Mouse (Mus musculus) layer of hippocampus, adult 18-20 months (tissue): ENCODE results near the gene Cdhr3. TPM values are rescaled to one million over a fixed set of nuclear protein-coding genes. Genes with fewer than 3 reads are reported as not detected.
"Not testable (repeated sequence)": the region's sequence is repeated elsewhere in the genome, so short reads cannot be mapped to it uniquely, and the experiment has no call there.

Experiments
- DNase-seq, 2 experiments: peaks; one replicate each; pipeline ENCODE4 v3.0.0; 2022; ENCODE audit warnings: low spot score in 2 of 2
- total RNA-seq, 2 experiments: library from RNA; stranded (reverse); gene quantifications; 2 replicates each; pipeline ENCODE4 v1.2.3; 2021

The Cdhr3 gene
- total RNA-seq, 2 experiments from 2014 or later: 1.3 to 1.8 TPM

GRCm38 (mm10) chr12:33083362-33083761 is 9.3 kb downstream of the Cdhr3 start:
- no peak for DNase-seq

GRCm38 (mm10) chr12:33076309-33076708 is 16.4 kb downstream of the Cdhr3 start:
- DNase-seq: no peak

DNA sequence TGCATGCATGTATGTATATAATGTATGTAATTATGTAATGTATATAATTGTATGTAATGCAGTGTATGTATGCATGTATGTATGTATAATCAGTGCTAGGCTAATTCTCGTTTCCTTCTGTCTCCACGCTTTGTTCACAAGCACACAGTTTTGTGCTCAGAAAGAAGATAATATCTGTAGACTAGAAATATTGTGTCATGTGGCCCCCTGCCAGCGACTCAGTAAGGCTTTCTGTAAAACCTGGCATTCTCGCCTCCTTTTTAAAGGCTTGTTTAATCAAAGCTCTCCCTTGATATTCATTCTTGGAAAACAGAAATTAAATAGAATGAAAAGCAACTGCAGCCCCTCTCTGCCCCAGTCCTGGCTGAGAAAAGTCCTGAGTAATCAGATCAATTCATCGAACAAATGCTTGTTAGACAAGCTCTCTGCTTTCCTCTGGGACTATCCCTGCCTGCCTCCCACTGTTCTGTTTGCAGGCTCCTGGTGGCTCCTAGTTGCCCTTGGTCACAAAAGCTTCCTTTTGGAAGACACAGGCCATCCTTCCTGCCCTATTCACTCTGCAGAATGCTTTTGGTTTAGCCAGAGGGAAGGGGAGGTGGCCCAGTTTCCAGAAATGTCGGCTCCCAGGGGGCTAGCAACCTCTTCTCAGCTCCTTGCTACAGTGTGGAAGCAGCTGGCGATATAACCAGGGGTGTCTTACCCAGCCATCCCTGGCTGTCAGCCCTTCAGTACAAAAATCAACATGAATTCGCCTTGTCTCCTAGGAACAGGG is 20.6 kb downstream of the Cdhr3 start:
- peak; percentile 40 to 84 for DNase-seq

- DNase-seq: no peak
These were observed 23.7 kb downstream of the Cdhr3 start for GRCm38 (mm10) chr12:33068977-33069376.

DNA sequence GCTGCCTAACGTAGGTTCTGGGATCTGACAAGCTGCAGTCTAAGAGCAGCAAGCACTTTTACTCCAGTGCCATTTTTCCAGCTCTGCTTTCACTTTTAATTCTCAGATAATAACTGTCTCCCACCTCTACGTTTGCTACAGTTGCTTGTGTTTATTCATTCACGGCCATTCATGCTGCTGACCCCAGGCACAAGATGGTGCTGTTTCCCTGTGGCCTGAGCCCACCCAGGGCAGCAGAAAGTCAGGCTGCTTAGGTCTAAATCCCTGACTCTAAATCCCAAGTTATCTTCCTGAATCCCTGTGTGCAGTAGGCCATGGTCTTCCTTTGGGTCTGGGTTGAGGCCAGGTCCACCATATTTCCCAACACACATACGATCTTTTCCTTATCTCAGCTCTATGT is 26.3 kb downstream of the Cdhr3 start:
- no peak for DNase-seq

DNA sequence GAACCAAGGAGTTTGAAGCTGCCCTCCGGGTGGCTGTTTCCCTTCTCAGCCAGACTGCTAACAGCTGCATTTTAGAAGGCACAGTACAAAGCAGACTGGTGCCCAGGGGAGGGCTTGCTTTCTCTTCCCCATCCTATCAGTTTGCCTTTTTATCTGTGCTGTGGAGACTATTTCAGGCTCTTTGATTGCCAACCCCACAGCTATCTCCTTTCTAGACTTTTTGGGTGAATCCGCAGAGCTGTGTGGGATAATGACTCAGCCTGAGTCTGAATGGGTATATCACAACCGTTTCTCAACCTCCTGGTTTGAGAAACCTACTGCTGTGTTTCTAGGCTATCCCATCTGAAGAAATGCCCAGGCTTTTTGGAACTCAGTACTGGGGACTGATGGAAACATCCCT is 27.5 kb downstream of the Cdhr3 start:
- DNase-seq: no peak

GRCm38 (mm10) chr12:33064266-33064665 is 28.4 kb downstream of the Cdhr3 start:
- no peak for DNase-seq

GRCm38 (mm10) chr12:33063250-33063649 is 29.4 kb downstream of the Cdhr3 start:
- no peak for DNase-seq

- not testable (repeated sequence) for DNase-seq
These were observed 30.3 kb downstream of the Cdhr3 start for GRCm38 (mm10) chr12:33062379-33062778.

GRCm38 (mm10) chr12:33061651-33062050 is 31.0 kb downstream of the Cdhr3 start:
- DNase-seq: peak; percentile 24 to 71

DNA sequence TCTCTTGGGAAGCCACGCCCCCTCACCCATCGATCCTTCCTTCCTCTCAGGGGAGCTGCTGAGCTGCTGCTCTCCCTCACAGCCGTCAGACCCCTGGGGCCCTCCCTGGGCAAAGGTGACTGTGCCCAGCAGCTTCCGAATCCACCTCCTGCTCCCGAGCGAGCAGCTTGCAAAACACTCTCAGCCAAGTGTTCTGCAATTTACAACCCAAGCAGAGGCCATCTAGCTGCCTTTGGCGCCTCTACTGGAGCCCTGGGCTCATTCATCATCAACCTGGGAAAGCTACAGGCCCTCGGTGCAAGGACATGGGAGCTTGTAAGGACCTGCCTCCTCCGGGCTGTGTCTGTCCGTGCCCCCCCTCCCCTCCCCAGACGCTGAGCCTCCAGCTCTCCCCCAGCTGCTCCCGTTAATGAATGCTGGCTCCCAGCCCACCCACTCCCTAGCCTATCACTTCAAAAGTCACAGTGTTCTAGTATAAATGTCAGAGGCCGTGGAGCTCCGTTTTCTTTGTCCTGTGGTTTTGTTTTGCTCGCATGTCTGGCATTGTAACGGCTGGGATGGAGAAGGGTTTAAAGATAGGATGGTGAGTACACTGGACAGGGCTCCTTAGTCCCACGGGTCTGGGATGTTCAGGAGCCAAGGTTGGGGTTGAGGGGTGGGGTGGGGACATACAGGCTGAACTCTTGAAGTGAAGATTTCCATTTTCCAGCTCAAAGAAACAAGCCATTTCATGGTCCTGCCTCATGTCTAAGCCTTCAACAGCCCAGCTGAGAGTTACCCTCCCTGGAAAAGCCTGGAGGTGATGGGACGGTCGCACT is 35.2 kb downstream of the Cdhr3 start:
- peak in 1 of 2 experiments; percentile 45 for DNase-seq

- DNase-seq: no peak
These were observed 36.1 kb downstream of the Cdhr3 start for GRCm38 (mm10) chr12:33056574-33056973.

DNA sequence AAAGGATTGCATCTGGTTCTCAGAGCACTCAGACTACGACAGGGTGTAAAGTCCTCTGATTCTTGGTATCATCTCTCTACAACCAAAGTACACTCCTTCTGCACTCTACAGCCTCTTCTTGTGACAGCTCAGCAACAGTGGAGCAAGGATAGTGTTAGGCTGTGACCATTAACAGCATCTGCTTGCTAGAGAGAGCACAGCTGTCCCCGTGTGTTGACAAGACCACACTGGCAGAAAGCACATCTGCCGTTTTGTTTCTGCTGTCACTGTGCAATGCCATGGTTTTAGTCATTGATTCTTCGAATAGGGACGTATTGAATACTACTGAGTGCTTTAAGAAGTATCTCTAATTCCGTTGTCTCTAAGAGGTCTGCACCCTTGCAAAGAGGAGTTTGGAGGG is 36.6 kb downstream of the Cdhr3 start:
- no peak for DNase-seq

GRCm38 (mm10) chr12:33053746-33054145 is 38.9 kb downstream of the Cdhr3 start:
- DNase-seq: no peak

DNA sequence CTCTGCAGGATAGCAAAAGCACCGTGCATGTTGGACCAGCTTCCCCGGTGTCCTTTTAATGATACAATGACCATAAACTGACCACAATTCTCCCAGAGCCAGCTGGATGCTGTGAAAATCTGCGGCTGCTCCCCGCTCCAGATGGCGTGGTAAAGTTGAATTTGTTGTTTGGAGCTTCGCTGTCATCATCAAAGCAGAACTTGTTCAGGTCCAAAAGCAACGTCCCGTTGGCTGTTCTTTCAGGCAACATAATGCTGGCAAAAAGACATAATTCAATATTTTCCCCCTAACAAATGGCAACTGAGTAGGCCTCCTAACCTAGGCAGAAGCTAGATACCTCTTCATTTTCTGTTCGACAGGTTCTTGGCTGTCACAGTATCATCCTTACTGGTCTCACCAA is 39.4 kb downstream of the Cdhr3 start:
- peak in 1 of 2 experiments; percentile 63 for DNase-seq

GRCm38 (mm10) chr12:33048391-33048790 is 44.3 kb downstream of the Cdhr3 start:
- DNase-seq: no peak

GRCm38 (mm10) chr12:33046434-33046833 is 46.2 kb downstream of the Cdhr3 start:
- DNase-seq: no peak

GRCm38 (mm10) chr12:33045533-33046361 is 46.9 kb downstream of the Cdhr3 start:
- DNase-seq: peak in 1 of 2 experiments; percentile 28

DNA sequence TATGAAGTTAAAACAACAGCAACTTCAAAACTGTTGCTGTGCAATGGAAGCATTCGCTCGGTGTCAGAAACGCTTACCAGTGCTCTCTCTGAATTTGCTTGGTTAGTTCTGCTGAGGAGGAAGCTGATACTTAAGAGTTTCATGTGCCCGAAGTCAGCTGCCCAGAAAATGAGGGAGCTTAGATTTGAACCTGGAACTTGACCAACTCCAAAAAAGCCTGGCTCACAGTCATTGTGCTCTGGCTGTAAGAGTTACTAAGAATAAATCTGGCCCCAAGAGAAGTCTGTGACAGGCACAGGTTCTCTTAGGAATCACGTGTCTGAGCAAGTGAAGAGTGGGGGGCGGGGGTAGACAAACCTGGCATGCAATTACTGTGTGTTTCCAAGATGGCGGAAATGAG is 51.2 kb downstream of the Cdhr3 start:
- no peak for DNase-seq

GRCm38 (mm10) chr12:33040811-33041210 is 51.9 kb downstream of the Cdhr3 start:
- no peak for DNase-seq

DNA sequence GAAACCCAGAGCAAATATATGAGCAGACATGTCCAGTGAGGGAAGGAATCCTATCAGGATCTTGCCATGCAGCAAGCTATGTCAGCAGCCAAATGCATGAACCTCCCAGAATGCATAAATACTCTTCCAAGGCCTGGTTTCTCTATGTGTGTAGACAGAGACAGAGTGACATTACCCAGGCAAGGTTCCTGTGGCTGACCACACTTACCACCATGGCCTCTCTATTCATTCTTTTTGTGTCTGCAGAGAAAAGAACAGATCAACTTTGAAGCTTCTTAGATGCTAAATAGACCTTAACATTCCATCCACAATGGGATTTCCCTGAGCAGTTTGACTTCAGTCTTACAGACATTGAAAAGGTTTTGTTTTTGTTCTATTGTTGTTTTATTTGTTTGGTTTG is 54.0 kb downstream of the Cdhr3 start:
- no peak for DNase-seq
